Mouse (Mus musculus) thymus, postnatal 10 days (tissue): ENCODE measurements around the gene Blvra.

Source experiments
- DNase-seq, 2 experiments: peaks; one replicate each; pipeline ENCODE4 v3.0.0; 2021; ENCODE audit warnings: low spot score in 2 of 2

The Blvra gene

GRCm38 (mm10) chr2:127136979-127137378 is 66.5 kb downstream of the Blvra start:
- no peak for DNase-seq

DNA sequence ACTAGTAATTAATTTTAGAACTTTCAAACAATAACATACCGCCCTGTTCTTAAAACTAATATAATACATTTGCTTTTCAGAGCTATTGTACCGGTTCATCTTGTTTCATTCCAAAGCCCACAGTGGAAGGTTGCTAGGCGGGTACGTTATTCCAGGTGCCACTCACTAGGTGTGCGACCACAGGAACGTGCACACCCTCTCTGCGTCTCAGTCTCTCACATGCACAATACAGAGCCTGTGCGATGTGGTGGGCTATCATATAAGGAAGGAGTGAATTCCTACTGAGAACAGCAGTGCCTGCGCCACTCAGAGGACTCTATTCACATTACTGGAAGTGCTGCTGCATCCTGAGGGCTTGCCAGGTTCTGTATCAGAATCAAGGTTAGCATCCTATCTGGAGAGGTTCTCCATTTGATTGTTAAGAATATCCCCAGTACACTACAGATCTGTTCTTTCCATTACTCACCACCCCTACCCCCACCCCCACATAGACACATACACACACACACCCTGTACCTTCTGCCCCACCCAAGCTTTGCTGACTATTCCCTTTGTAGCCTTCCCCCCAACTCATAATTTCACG is 67.5 kb downstream of the Blvra start:
- no peak for DNase-seq

- DNase-seq, result no peak
These were observed 68.0 kb downstream of the Blvra start for GRCm38 (mm10) chr2:127138449-127138848.

DNA sequence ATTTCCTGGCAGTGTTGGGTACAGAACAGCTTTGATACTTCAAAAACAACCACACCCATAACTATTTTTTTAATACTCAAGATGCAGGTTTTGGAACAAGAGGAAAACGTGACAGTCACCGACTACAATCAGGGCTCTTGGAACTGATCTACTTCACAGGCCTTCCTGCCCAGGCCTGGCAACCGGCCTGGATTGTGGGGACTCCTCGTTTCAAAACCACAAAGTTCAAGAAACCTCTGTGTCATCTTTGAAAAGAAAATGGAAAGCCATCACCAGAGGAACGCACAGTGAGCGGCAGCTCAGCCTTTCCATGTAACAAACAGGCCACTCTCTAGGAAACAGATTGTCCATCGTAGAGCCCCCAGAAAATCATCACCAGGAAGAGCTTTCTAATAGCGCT is 68.6 kb downstream of the Blvra start:
- no peak for DNase-seq

GRCm38 (mm10) chr2:127139605-127140004 is 69.1 kb downstream of the Blvra start:
- no peak for DNase-seq

GRCm38 (mm10) chr2:127140011-127140410 is 69.5 kb downstream of the Blvra start:
- DNase-seq, result no peak

DNA sequence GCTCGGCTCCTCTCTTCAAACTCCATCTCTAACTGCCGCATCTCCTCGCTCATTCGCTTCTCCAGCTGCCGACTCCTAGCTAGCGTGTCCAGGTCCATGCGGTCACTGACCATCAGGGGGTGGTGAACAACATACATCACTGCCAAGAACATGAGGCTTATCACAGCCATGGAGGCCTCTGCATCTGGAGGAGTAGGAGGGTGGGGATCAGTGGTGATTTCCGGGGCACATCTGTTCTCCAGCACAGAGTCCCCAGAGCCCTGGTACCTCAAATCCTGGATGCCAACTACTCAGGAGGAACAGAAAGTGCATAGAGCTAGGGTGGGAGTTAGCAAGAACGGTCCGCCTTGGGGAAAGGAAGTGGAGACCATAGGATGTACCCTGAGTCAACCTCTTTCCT is 71.6 kb downstream of the Blvra start:
- no peak for DNase-seq

DNA sequence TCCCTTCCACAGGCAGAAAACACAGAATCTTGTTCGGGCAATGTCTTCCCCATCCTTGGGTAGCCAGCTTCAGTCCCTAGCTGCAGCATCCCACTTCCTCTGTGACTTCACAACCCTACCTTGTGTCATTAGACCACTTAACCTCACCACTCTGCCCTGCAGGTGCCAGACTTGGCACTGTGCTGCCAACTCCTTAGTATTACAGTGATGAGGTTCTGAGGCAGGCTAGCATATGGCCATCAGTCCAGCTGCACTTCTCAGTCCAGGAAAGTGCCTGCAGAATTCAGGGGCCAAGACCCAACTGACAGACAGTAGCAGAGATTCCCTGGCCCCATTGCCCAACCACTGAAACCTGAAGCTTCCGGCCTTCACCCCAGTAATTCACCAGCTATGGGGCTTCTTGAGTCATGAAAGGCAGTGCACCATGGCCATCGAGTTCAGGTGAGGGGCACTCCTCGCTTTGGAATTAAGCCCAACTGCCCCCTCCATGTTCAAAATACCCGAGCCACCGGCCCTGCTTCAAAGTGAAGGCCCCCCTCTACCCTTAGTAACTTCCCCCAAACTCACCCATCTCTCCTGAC is 72.2 kb downstream of the Blvra start:
- DNase-seq, result no peak

DNA sequence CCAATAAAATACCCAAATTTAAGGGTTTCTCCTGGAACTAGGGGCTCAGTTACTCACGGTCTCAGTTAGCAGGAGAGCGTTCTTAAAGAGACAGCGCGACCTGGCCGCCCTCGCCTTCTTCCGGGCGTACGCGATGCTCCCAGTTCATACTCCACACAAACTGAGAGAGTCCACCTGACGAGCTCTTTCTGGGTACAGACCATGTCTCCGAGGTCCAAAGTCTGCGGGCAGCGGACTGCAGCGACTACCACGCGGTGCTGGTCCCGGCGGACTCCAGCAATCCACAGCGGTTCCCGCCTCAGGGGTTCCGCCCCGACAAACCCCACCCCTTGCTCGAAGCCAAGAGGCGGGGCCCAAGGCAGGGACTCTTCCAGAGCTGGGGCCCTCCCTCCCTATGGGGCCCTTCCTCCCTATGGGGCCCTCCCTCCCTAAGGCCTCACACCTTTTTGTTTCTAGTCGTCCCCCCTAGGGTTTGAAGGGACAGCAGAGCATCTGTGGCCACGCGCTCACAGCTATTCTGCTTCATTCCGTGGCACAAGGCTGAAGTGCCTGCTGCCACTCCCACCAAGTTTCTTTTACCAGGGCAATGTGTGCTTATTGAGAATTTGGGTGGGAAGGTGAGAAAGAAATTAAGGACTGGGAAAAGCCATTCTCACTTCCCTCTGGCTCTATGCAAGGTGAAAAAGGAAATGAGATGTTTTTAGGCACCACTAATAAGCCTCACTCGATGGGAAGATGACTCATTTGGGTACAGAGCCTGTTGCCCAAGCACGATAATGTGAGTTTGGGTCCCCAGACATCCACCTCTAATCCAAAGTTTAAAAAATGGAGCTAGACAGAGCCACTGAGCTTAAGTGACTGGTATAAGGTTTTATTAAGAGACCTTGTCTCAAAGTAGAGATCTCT is 72.9 kb downstream of the Blvra start, which contains the start of gene Itpripl1:
Gene Itpripl1, minus strand, starts transcription at position 285 of the 906 bp plus-strand sequence.
- DNase-seq, result peak; percentile 53 to 60

GRCm38 (mm10) chr2:127145699-127146098 is 75.2 kb downstream of the Blvra start:
- DNase-seq, result no peak
